Comparison of ENCODE assay signal across 20 mouse cellular contexts in genomic region chr1:127627151-127627550, GRCm38 (mm10). TPM values are rescaled to one million over a fixed set of nuclear protein-coding genes. Genes with fewer than 3 reads are reported as not detected.
A peak's percentile ranks its signal among the peaks of the same experiment; 100 is the strongest.
DNase-seq lines count a peak whose midpoint lies in the region; ATAC-seq lines count a peak whose summit lies in the region.
"Had no signal": no experiment of that assay in that cellular context is flagged by ENCODE, and none has a peak within 500 bp of the region (broad histone marks: within the 10 kb centered on the region; RNA-seq: fewer than 3 reads in every experiment).

No protein-coding gene starts in this region.

- no peaks in the 10 kb centered on the region for H3K27me3 ChIP-seq in lung, embryonic 16.5 days (ENCODE audit: control insufficient read depth, insufficient read depth, low read depth, low read length)
- H3K27me3 ChIP-seq in embryonic facial prominence, embryonic 10.5 days (replicated peaks; ENCODE audit: low read depth, poor library complexity, severe bottlenecking), result no peaks in the 10 kb centered on the region
- H3K27me3 ChIP-seq: embryonic facial prominence, embryonic 15.5 days; heart, embryonic 12.5 days; hindbrain, embryonic 15.5 days had no signal

- peaks cover 7% of the 10 kb centered on the region for H3K4me1 ChIP-seq in lung, embryonic 16.5 days (replicated peaks; ENCODE audit: control insufficient read depth, insufficient read depth, low read length)
- peaks cover 10% of the 10 kb centered on the region for H3K4me1 ChIP-seq in embryonic facial prominence, embryonic 10.5 days
- H3K4me1 ChIP-seq: hindbrain, embryonic 15.5 days had no signal

- no peaks in the 10 kb centered on the region for H3K36me3 ChIP-seq in lung, embryonic 16.5 days (ENCODE audit: control insufficient read depth, insufficient read depth, low read length)
- H3K36me3 ChIP-seq in embryonic facial prominence, embryonic 10.5 days (replicated peaks), result no peaks in the 10 kb centered on the region
- H3K36me3 ChIP-seq: embryonic facial prominence, embryonic 15.5 days; forebrain, embryonic 10.5 days; heart, embryonic 12.5 days; hindbrain, embryonic 10.5 days; hindbrain, embryonic 15.5 days had no signal

- DNase-seq in adrenal gland, adult (ENCODE audit: inconsistent age in 2 of 2, low spot score in 1 of 2), result peak; percentile 27 to 31
- no peak for DNase-seq in adrenal gland, adult 2 months
- no peak for DNase-seq in lung, postnatal 14 days
- DNase-seq in lung, postnatal 4 days, result peak; percentile 11 to 47
- no peak for DNase-seq in cerebellum, adult 9-10 months
- DNase-seq in embryonic facial prominence, embryonic 10.5 days (ENCODE audit: low spot score), result no peak
- DNase-seq: adrenal gland, postnatal 10 days; cerebellum, adult 18-20 months; cerebellum, postnatal 10 days; gastrocnemius, postnatal 36 days had no signal

- no peak overlapping the region for H3K9ac ChIP-seq in lung, embryonic 16.5 days (ENCODE audit: low read length)
- H3K9ac ChIP-seq: embryonic facial prominence, embryonic 15.5 days; heart, embryonic 12.5 days; hindbrain, embryonic 15.5 days had no signal

- no peak overlapping the region for H3K4me3 ChIP-seq in lung, embryonic 16.5 days (ENCODE audit: low read length)
- no peak overlapping the region for H3K4me3 ChIP-seq in embryonic facial prominence, embryonic 10.5 days
- H3K4me3 ChIP-seq: embryonic facial prominence, embryonic 15.5 days; erythroblast, embryonic 14.5 days; forebrain, embryonic 10.5 days; heart, embryonic 12.5 days; hindbrain, embryonic 10.5 days; hindbrain, embryonic 15.5 days had no signal

- no peak overlapping the region for H3K4me2 ChIP-seq in lung, embryonic 16.5 days (ENCODE audit: low read depth, low read length)
- H3K4me2 ChIP-seq: embryonic facial prominence, embryonic 15.5 days; heart, embryonic 12.5 days; hindbrain, embryonic 15.5 days had no signal

- H3K9me3 ChIP-seq in lung, embryonic 16.5 days (ENCODE audit: control insufficient read depth, low read length), result no peaks in the 10 kb centered on the region
- no peaks in the 10 kb centered on the region for H3K9me3 ChIP-seq in embryonic facial prominence, embryonic 10.5 days
- H3K9me3 ChIP-seq: embryonic facial prominence, embryonic 15.5 days; forebrain, embryonic 10.5 days; heart, embryonic 12.5 days; hindbrain, embryonic 10.5 days; hindbrain, embryonic 15.5 days had no signal

- H3K27ac ChIP-seq in lung, embryonic 16.5 days (ENCODE audit: low read length), result peak overlapping the region; percentile 73
- no peak overlapping the region for H3K27ac ChIP-seq in embryonic facial prominence, embryonic 10.5 days (replicated peaks)
- H3K27ac ChIP-seq: embryonic facial prominence, embryonic 15.5 days; forebrain, embryonic 10.5 days; hindbrain, embryonic 10.5 days; hindbrain, embryonic 15.5 days had no signal

- ATAC-seq in lung, embryonic 16.5 days (ENCODE audit: low read depth), result peak; percentile 75; the same call in 1 of the 2 replicates
- peak; percentile 23 for ATAC-seq in inflammation-experienced regulatory T-cells, adult 6 months
- ATAC-seq: forebrain, embryonic 14.5 days had no signal

- WGBS in lung, embryonic 16.5 days, result 49% methylated on average over 7 of the region's 7 CpGs
- WGBS in embryonic facial prominence, embryonic 10.5 days, result 71% methylated on average over 7 of the region's 7 CpGs

RNA-seq across cellular contexts. Expression of gene Tmem163, which starts 52.2 kb away (rescaled TPM):
- total RNA-seq in adrenal gland, adult 2 months (2021), result under 1 TPM in 1 of 2 experiments, not detected in 1; 0.86 TPM
- polyA plus RNA-seq in adrenal gland, adult 2 months (2012; rRNA removed), result 0.58 and 2.6 TPM in 2 replicates
- polyA plus RNA-seq in lung, embryonic 16.5 days (2015; fragmentation: Nextera tagmentation; extraction: Ambion mirVana), result 2.0 and 3.3 TPM in 2 replicates
- under 1 TPM in 2 of 3 experiments, not detected in 1; 0.28 to 0.83 TPM for polyA plus RNA-seq in inflammation-experienced regulatory T-cells, adult 6 months (2017; shearing (Covaris generic))
- 3.0 and 4.2 TPM in 2 replicates for polyA plus RNA-seq in embryonic facial prominence, embryonic 10.5 days (2016; fragmentation: Nextera tagmentation; extraction: Ambion mirVana)
- total RNA-seq: gastrocnemius, adult 8-10 months; gastrocnemius, postnatal 36 days had no signal
- polyA plus RNA-seq: erythroblast, embryonic 14.5 days had no signal

Comparison
In these comparisons a context has a peak if more than half of its experiments do, and no peak if none do; other contexts are left out.
1. DNase-seq: peak in adrenal gland, adult (2 of 2) and lung, postnatal 4 days (2 of 2); none in adrenal gland, adult 2 months (single experiment), lung, postnatal 14 days (single experiment), cerebellum, adult 9-10 months (single experiment) and embryonic facial prominence, embryonic 10.5 days (single experiment).